Mouse (Mus musculus) bone marrow, adult 2 months (tissue): ENCODE results near the gene Susd6.

ENCODE experiments used
- CTCF ChIP-seq: fragments of 200-500 bp; IDR thresholded peaks from 2 replicates; pipeline ENCODE4 v1.5.1; 2011; ENCODE audit warnings: low read length, control low read depth; ENCODE audit not compliant: control insufficient read depth, insufficient read depth
- POLR2A ChIP-seq: fragments of 200-500 bp; IDR thresholded peaks from 2 replicates; pipeline ENCODE4 v1.6.1; 2011; ENCODE audit warnings: low read depth, mild to moderate bottlenecking, control low read depth, low read length, borderline replicate concordance; ENCODE audit not compliant: control insufficient read depth

DNA sequence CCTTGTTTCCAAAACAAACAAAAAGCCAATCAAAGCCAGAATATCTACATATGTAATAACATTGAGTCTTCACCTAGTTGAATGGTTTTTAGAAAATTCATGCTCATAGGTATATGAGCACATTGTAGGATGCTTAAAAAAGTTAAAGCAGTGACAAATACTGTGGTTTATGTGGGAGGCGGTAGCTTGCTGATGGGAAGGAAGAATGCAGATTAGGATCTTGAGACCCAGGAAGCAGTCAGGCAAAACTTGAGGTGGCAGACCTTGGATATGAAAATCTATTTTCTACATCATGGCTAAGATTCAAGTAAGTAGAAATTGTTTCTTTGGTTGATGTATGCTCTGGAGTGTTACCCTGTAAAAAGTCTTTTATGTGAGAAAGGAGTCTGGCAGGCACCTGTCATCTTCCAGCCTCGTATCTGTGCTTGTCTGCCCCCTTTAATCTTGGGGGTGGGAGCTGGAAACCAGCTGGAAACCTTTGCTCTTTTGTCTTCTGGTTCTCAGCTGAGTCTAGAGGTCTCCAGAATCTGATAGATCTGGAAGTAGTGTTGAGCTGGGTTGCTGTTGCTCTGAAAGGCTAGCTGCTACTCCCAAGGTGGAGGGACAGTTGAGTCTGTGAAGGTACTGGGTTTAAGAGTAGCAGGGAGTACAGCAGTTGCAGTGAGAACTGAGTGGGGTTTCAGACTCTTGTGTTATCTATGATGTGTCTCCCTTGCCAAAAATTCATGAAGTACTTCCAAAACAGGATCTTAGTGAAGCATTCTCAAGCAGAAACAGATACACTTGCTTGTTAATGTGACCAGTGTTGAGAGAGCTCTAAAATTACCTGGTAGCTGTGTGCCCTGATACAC, 4.8 kb downstream of the Susd6 start:
- no peak for TF ChIP-seq CTCF
- no peak for TF ChIP-seq POLR2A
